Mouse (Mus musculus): Measurements from ENCODE around the gene Slc25a5. TPM values are rescaled to one million over a fixed set of nuclear protein-coding genes. Genes with fewer than 3 reads are reported as not detected.

The Slc25a5 gene
- polyA plus RNA-seq (2015; fragmentation: Nextera tagmentation; extraction: Ambion mirVana) = 483 and 523 TPM in 2 replicates

- peak within 1 kb of the TSS; percentile 87 for H3K27ac ChIP-seq (replicated peaks)
- H3K27me3 ChIP-seq = no peaks in the 10 kb centered on the region
- ATAC-seq (replicated peaks) = peak; percentile 97
- WGBS = 22% methylated on average over 41 of the region's 41 CpGs
- H3K9me3 ChIP-seq = no peaks in the 10 kb centered on the region
- H3K4me1 ChIP-seq = peaks cover 6% of the 10 kb centered on the region; the same call in 1 of the 2 replicates
- peak within 1 kb of the TSS; percentile 46 for H3K4me2 ChIP-seq (replicated peaks)
- H3K4me3 ChIP-seq = peak within 1 kb of the TSS; percentile 55
- H3K36me3 ChIP-seq = peaks cover 7% of the 10 kb centered on the region; the same call in 1 of the 2 replicates
- H3K9ac ChIP-seq (replicated peaks) = peak within 1 kb of the TSS; percentile 62
Measured at GRCm38 (mm10) chrX:36795424-36796162, at the start of gene Slc25a5. Gene Slc25a5, plus strand, starts transcription at chrX:36795651.

- H3K27me3 ChIP-seq = no peaks in the 10 kb centered on the region
- H3K27ac ChIP-seq (replicated peaks) = no peak overlapping the region
- no peak overlapping the region for H3K4me3 ChIP-seq
- no peak overlapping the region for H3K9ac ChIP-seq (replicated peaks)
- H3K4me2 ChIP-seq (replicated peaks) = no peak overlapping the region
- no peaks in the 10 kb centered on the region for H3K36me3 ChIP-seq
- no peaks in the 10 kb centered on the region for H3K9me3 ChIP-seq
- WGBS = 82% methylated on average over 8 of the region's 8 CpGs
- no peak for ATAC-seq (replicated peaks)
- peaks cover 6% of the 10 kb centered on the region; the same call in 1 of the 2 replicates for H3K4me1 ChIP-seq
Measured at GRCm38 (mm10) chrX:36746789-36747188, 48.7 kb upstream of the Slc25a5 start.

GRCm38 (mm10) chrX:36748573-36748972 lies 46.9 kb upstream of the Slc25a5 start:
- Histone ChIP-seq H3K27ac (replicated peaks) (no peak overlapping the region), H3K4me3 (no peak overlapping the region), H3K4me1 (peaks cover 3% of the 10 kb centered on the region; the same call in 1 of the 2 replicates), H3K27me3 (no peaks in the 10 kb centered on the region), H3K36me3 (no peaks in the 10 kb centered on the region), H3K4me2 (replicated peaks) (no peak overlapping the region), H3K9ac (replicated peaks) (no peak overlapping the region), H3K9me3 (no peaks in the 10 kb centered on the region)
- ATAC-seq (replicated peaks) = no peak
- 37% methylated on average over 3 of the region's 3 CpGs for WGBS

- Histone ChIP-seq H3K9ac (replicated peaks) (no peak overlapping the region), H3K27ac (replicated peaks) (no peak overlapping the region), H3K36me3 (no peaks in the 10 kb centered on the region), H3K27me3 (no peaks in the 10 kb centered on the region), H3K4me2 (replicated peaks) (no peak overlapping the region), H3K4me1 (no peaks in the 10 kb centered on the region), H3K9me3 (no peaks in the 10 kb centered on the region), H3K4me3 (no peak overlapping the region)
- 81% methylated on average over 6 of the region's 6 CpGs for WGBS
- ATAC-seq (replicated peaks) = no peak
Measured at GRCm38 (mm10) chrX:36749281-36749785, 46.1 kb upstream of the Slc25a5 start.

- no peak overlapping the region for H3K4me3 ChIP-seq
- no peak overlapping the region for H3K27ac ChIP-seq (replicated peaks)
- H3K9ac ChIP-seq (replicated peaks) = no peak overlapping the region
- no peaks in the 10 kb centered on the region for H3K4me1 ChIP-seq
- no peaks in the 10 kb centered on the region for H3K36me3 ChIP-seq
- H3K9me3 ChIP-seq = no peaks in the 10 kb centered on the region
- H3K27me3 ChIP-seq = no peaks in the 10 kb centered on the region
- H3K4me2 ChIP-seq (replicated peaks) = no peak overlapping the region
- WGBS = 76% methylated on average over 1 of the region's 1 CpGs
- no peak for ATAC-seq (replicated peaks)
Measured at GRCm38 (mm10) chrX:36750591-36750990, 44.9 kb upstream of the Slc25a5 start.

GRCm38 (mm10) chrX:36752586-36752985 lies 42.9 kb upstream of the Slc25a5 start:
- Histone ChIP-seq H3K4me2 (replicated peaks) (no peak overlapping the region), H3K9ac (replicated peaks) (no peak overlapping the region), H3K4me1 (no peaks in the 10 kb centered on the region), H3K36me3 (no peaks in the 10 kb centered on the region), H3K27ac (replicated peaks) (no peak overlapping the region), H3K9me3 (no peaks in the 10 kb centered on the region), H3K27me3 (no peaks in the 10 kb centered on the region), H3K4me3 (no peak overlapping the region)
- no peak for ATAC-seq (replicated peaks)
- WGBS = 90% methylated on average over 3 of the region's 3 CpGs

GRCm38 (mm10) chrX:36757796-36758472 lies 37.5 kb upstream of the Slc25a5 start:
- Histone ChIP-seq H3K4me2 (replicated peaks) (no peak overlapping the region), H3K4me1 (0 out of 2 replicates have a peak, but pooled peaks cover 2% of the 10 kb centered on the region), H3K36me3 (no peaks in the 10 kb centered on the region), H3K27ac (replicated peaks) (no peak overlapping the region), H3K9ac (replicated peaks) (no peak overlapping the region), H3K27me3 (no peaks in the 10 kb centered on the region), H3K9me3 (no peaks in the 10 kb centered on the region), H3K4me3 (no peak overlapping the region)
- no peak for ATAC-seq (replicated peaks)
- 80% methylated on average over 7 of the region's 7 CpGs for WGBS

GRCm38 (mm10) chrX:36758566-36758965 lies 36.9 kb upstream of the Slc25a5 start:
- H3K36me3 ChIP-seq = no peaks in the 10 kb centered on the region
- no peaks in the 10 kb centered on the region for H3K9me3 ChIP-seq
- no peak overlapping the region for H3K9ac ChIP-seq (replicated peaks)
- ATAC-seq (replicated peaks) = no peak
- H3K4me1 ChIP-seq = peaks cover 9% of the 10 kb centered on the region; the same call in 1 of the 2 replicates
- H3K4me3 ChIP-seq = no peak overlapping the region
- 66% methylated on average over 6 of the region's 6 CpGs for WGBS
- no peak overlapping the region for H3K27ac ChIP-seq (replicated peaks)
- no peaks in the 10 kb centered on the region for H3K27me3 ChIP-seq
- H3K4me2 ChIP-seq (replicated peaks) = no peak overlapping the region

- no peak overlapping the region for H3K4me3 ChIP-seq
- H3K27me3 ChIP-seq = no peaks in the 10 kb centered on the region
- no peaks in the 10 kb centered on the region for H3K36me3 ChIP-seq
- 30% methylated on average over 6 of the region's 6 CpGs for WGBS
- H3K9ac ChIP-seq (replicated peaks) = no peak overlapping the region
- peaks cover 15% of the 10 kb centered on the region; the same call in 1 of the 2 replicates for H3K4me1 ChIP-seq
- H3K4me2 ChIP-seq (replicated peaks) = no peak overlapping the region
- peak overlapping the region; percentile 60 for H3K27ac ChIP-seq (replicated peaks)
- peak; percentile 17; the same call in 1 of the 2 replicates for ATAC-seq (replicated peaks)
- no peaks in the 10 kb centered on the region for H3K9me3 ChIP-seq
Measured at GRCm38 (mm10) chrX:36760946-36761635, 34.4 kb upstream of the Slc25a5 start.

- 72% methylated on average over 5 of the region's 5 CpGs for WGBS
- ATAC-seq (replicated peaks) = no peak
- no peak overlapping the region for H3K27ac ChIP-seq (replicated peaks)
- H3K27me3 ChIP-seq = no peaks in the 10 kb centered on the region
- H3K9me3 ChIP-seq = no peaks in the 10 kb centered on the region
- peaks cover 15% of the 10 kb centered on the region; the same call in 1 of the 2 replicates for H3K4me1 ChIP-seq
- H3K9ac ChIP-seq (replicated peaks) = no peak overlapping the region
- H3K4me3 ChIP-seq = no peak overlapping the region
- no peaks in the 10 kb centered on the region for H3K36me3 ChIP-seq
- H3K4me2 ChIP-seq (replicated peaks) = no peak overlapping the region
Measured at GRCm38 (mm10) chrX:36762289-36762688, 33.2 kb upstream of the Slc25a5 start.

GRCm38 (mm10) chrX:36762894-36763293 lies 32.6 kb upstream of the Slc25a5 start:
- Histone ChIP-seq H3K27ac (replicated peaks) (peak overlapping the region; percentile 70; the same call in 1 of the 2 replicates), H3K4me2 (replicated peaks) (0 out of 2 replicates have a peak overlapping the region, but pooled peaks have one; percentile 3)
- ATAC-seq (replicated peaks) = no peak; the same call in 1 of the 2 replicates

More at GRCm38 (mm10) chrX:36762894-36763293, 32.6 kb upstream of the Slc25a5 start:
- peaks cover 15% of the 10 kb centered on the region; the same call in 1 of the 2 replicates for H3K4me1 ChIP-seq
- no peaks in the 10 kb centered on the region for H3K9me3 ChIP-seq
- H3K27me3 ChIP-seq = no peaks in the 10 kb centered on the region
- WGBS = 30% methylated on average over 4 of the region's 4 CpGs
- no peak overlapping the region for H3K4me3 ChIP-seq
- no peak overlapping the region for H3K9ac ChIP-seq (replicated peaks)
- no peaks in the 10 kb centered on the region for H3K36me3 ChIP-seq
